Mouse (Mus musculus) heart, postnatal 0 days (tissue): Measurements from ENCODE around the gene Abhd8. TPM values are rescaled to one million over a fixed set of nuclear protein-coding genes. Genes with fewer than 3 reads are reported as not detected.

Experiments
- ATAC-seq: fragments of 200-750 bp; cut with Nextera tagmentation; 2 replicates; pipeline ENCODE4 v1.8.0; 2017; ENCODE audit warnings: low read depth, moderate number of reproducible peaks, moderate library complexity; ENCODE audit not compliant: insufficient read depth
- DNase-seq: peaks from one replicate; pipeline ENCODE4 v3.0.0-alpha.2; 2016; ENCODE audit warnings: low spot score
- H3K27ac ChIP-seq: fragments of 300-500 bp; sonication (generic); 2 replicates; pipeline ENCODE4 v1.5.1; 2014; ENCODE audit warnings: low read depth, mild to moderate bottlenecking
- H3K27me3 ChIP-seq: fragments of 300-500 bp; sonication (generic); 2 replicates; pipeline ENCODE4 v1.6.1; 2014; ENCODE audit warnings: low read length, mixed read lengths; ENCODE audit not compliant: control insufficient read depth, insufficient read depth
- H3K36me3 ChIP-seq: fragments of 300-500 bp; sonication (generic); replicated peaks from 2 replicates; pipeline ENCODE4 v1.6.1; 2014; ENCODE audit warnings: low read length, mixed read lengths; ENCODE audit not compliant: control insufficient read depth, insufficient read depth
- H3K4me1 ChIP-seq: fragments of 300-500 bp; sonication (generic); 2 replicates; pipeline ENCODE4 v1.6.1; 2014; ENCODE audit warnings: antibody characterized with exemption; ENCODE audit not compliant: control insufficient read depth, insufficient read depth
- H3K4me2 ChIP-seq: fragments of 300-500 bp; sonication (generic); 2 replicates; pipeline ENCODE4 v1.6.1; 2014; ENCODE audit warnings: low read depth, mild to moderate bottlenecking, low read length, moderate library complexity
- H3K4me3 ChIP-seq: fragments of 300-500 bp; sonication (generic); 2 replicates; pipeline ENCODE4 v1.5.1; 2014; ENCODE audit warnings: low read depth, low read length
- H3K9ac ChIP-seq: fragments of 300-500 bp; sonication (generic); replicated peaks from 2 replicates; pipeline ENCODE4 v1.6.1; 2014; ENCODE audit warnings: low read depth, low read length, mixed read lengths
- H3K9me3 ChIP-seq: fragments of 300-500 bp; sonication (generic); replicated peaks from 2 replicates; pipeline ENCODE4 v1.6.1; 2016; ENCODE audit warnings: low read length; ENCODE audit not compliant: control insufficient read depth
- CTCF ChIP-seq: IDR thresholded peaks from 2 replicates; pipeline ENCODE4 v1.5.1; 2016; ENCODE audit warnings: antibody characterized with exemption, control low read depth, low read depth
- EP300 ChIP-seq: IDR thresholded peaks from 2 replicates; pipeline ENCODE4 v1.6.1; 2016; ENCODE audit warnings: antibody characterized with exemption, low read depth
- WGBS: fragments of 180-500 bp; shearing (Covaris S2); extraction: QIAGEN DNeasy Blood & Tissue Kit; methylation state at CpG from one replicate; pipeline ENCODE4 v1.1.7; 2014; 5-methylcytosine and 5-hydroxymethylcytosine counted together
- polyA plus RNA-seq: library from polyadenylated mRNA; unstranded; fragments of >200 nt; fragmentation: Nextera tagmentation; extraction: Ambion mirVana; gene quantifications from 2 replicates; pipeline ENCODE4 v1.2.1, GENCODE M21; 2015
- total RNA-seq: library from RNA; depleted of rRNA; stranded (reverse); fragments of >200 nt; gene quantifications from 2 replicates; pipeline ENCODE4 v1.2.3, GENCODE M21; 2014; ENCODE audit warnings: low replicate concordance; rRNA removed

Gene Abhd8
- total and polyA plus RNA-seq, 2 experiments from 2014 or later = 32.8 to 57.7 TPM

- no peaks in the 10 kb centered on the region for H3K9me3 ChIP-seq
- H3K4me3 ChIP-seq = no peak overlapping the region
- H3K27ac ChIP-seq = no peak overlapping the region
- WGBS = 95% methylated on average over 4 of the region's 4 CpGs
- no peak overlapping the region for H3K4me2 ChIP-seq
- ATAC-seq (no peak), DNase-seq (no peak)
- TF ChIP-seq CTCF (no peak), EP300 (no peak)
- peaks cover 11% of the 10 kb centered on the region for H3K4me1 ChIP-seq
- no peak overlapping the region for H3K9ac ChIP-seq
- H3K27me3 ChIP-seq = no peaks in the 10 kb centered on the region
- peaks cover 13% of the 10 kb centered on the region; the same call in 1 of the 2 replicates for H3K36me3 ChIP-seq
These were observed 55.2 kb downstream of the Abhd8 start for GRCm38 (mm10) chr8:71408231-71408630.

GRCm38 (mm10) chr8:71407441-71407840, 56.0 kb downstream of the Abhd8 start:
- no peak for DNase-seq
- H3K9ac ChIP-seq = no peak overlapping the region

More at GRCm38 (mm10) chr8:71407441-71407840, 56.0 kb downstream of the Abhd8 start:
- Histone ChIP-seq H3K4me2 (peak overlapping the region; percentile 91; the same call in 1 of the 2 replicates), H3K27ac (no peak overlapping the region), H3K4me3 (no peak overlapping the region), H3K36me3 (peaks cover 13% of the 10 kb centered on the region; the same call in 1 of the 2 replicates), H3K9me3 (no peaks in the 10 kb centered on the region), H3K4me1 (peaks cover 11% of the 10 kb centered on the region), H3K27me3 (no peaks in the 10 kb centered on the region)
- TF ChIP-seq CTCF (no peak), EP300 (no peak)
- no peak for ATAC-seq
- WGBS = 80% methylated on average over 14 of the region's 14 CpGs

Other genes with a start within 250 kb of the Abhd8 start
- gene Myo9b, start 190.9 kb downstream of the Abhd8 start, total RNA-seq = 35.0 and 40.7 TPM in 2 replicates
- gene Myo9b, start 190.9 kb downstream of the Abhd8 start, polyA plus RNA-seq = 6.7 and 7.1 TPM in 2 replicates
- 50.6 and 53.9 TPM in 2 replicates for gene Haus8, start 190.7 kb downstream of the Abhd8 start, total RNA-seq
- gene Haus8, start 190.7 kb downstream of the Abhd8 start, polyA plus RNA-seq = 58.3 and 64.3 TPM in 2 replicates
- 91.3 and 127 TPM in 2 replicates for gene Use1, start 96.8 kb downstream of the Abhd8 start, total RNA-seq
- gene Use1, start 96.8 kb downstream of the Abhd8 start, polyA plus RNA-seq = 94.8 and 107 TPM in 2 replicates
- 10.2 and 10.6 TPM in 2 replicates for gene Ocel1, start 92.4 kb downstream of the Abhd8 start, total RNA-seq
- 5.7 and 5.9 TPM in 2 replicates for gene Ocel1, start 92.4 kb downstream of the Abhd8 start, polyA plus RNA-seq
- gene Nr2f6, start 81.7 kb downstream of the Abhd8 start, total RNA-seq = 162 and 174 TPM in 2 replicates
- 38.3 and 40.5 TPM in 2 replicates for gene Nr2f6, start 81.7 kb downstream of the Abhd8 start, polyA plus RNA-seq
- 23.9 and 47.3 TPM in 2 replicates for gene Ushbp1, start 67.9 kb downstream of the Abhd8 start, total RNA-seq
- gene Ushbp1, start 67.9 kb downstream of the Abhd8 start, polyA plus RNA-seq = 21.6 and 22.1 TPM in 2 replicates
- 99.2 and 155 TPM in 2 replicates for gene Babam1, start 66.8 kb downstream of the Abhd8 start, total RNA-seq
- gene Babam1, start 66.8 kb downstream of the Abhd8 start, polyA plus RNA-seq = 60.2 and 62.5 TPM in 2 replicates
- gene Ankle1, start 57.6 kb downstream of the Abhd8 start, total RNA-seq = 9.5 and 12.1 TPM in 2 replicates
- gene Ankle1, start 57.6 kb downstream of the Abhd8 start, polyA plus RNA-seq = 4.4 and 5.4 TPM in 2 replicates
- gene Mrpl34, start 1.3 kb upstream of the Abhd8 start, total RNA-seq = 169 and 188 TPM in 2 replicates
- gene Mrpl34, start 1.3 kb upstream of the Abhd8 start, polyA plus RNA-seq = 284 and 320 TPM in 2 replicates
- 73.5 and 89.9 TPM in 2 replicates for gene Dda1, start 5.5 kb upstream of the Abhd8 start, total RNA-seq
- 62.7 and 66.4 TPM in 2 replicates for gene Dda1, start 5.5 kb upstream of the Abhd8 start, polyA plus RNA-seq
- gene Ano8, start 22.3 kb upstream of the Abhd8 start, total RNA-seq = 10.8 and 15.0 TPM in 2 replicates
- gene Ano8, start 22.3 kb upstream of the Abhd8 start, polyA plus RNA-seq = 0.74 and 0.93 TPM in 2 replicates
- 21.1 and 36.7 TPM in 2 replicates for gene Gtpbp3, start 24.4 kb upstream of the Abhd8 start, total RNA-seq
- gene Gtpbp3, start 24.4 kb upstream of the Abhd8 start, polyA plus RNA-seq = 10.3 and 11.3 TPM in 2 replicates
- gene Plvap, start 48.1 kb upstream of the Abhd8 start, total RNA-seq = 51.6 and 95.2 TPM in 2 replicates
- gene Plvap, start 48.1 kb upstream of the Abhd8 start, polyA plus RNA-seq = 63.4 and 64.8 TPM in 2 replicates
- gene Ccdc194, start 62.1 kb upstream of the Abhd8 start, total RNA-seq = 1.1 TPM in 1 of 2 replicates, not detected in the other
- 0.12 and 0.14 TPM in 2 replicates for gene Ccdc194, start 62.1 kb upstream of the Abhd8 start, polyA plus RNA-seq
- gene Bst2, start 73.8 kb upstream of the Abhd8 start, total RNA-seq = 101 and 109 TPM in 2 replicates
- 42.9 and 43.3 TPM in 2 replicates for gene Bst2, start 73.8 kb upstream of the Abhd8 start, polyA plus RNA-seq
- gene Mvb12a, start 79.3 kb upstream of the Abhd8 start, total RNA-seq = 47.6 and 61.5 TPM in 2 replicates
- 54.4 and 55.3 TPM in 2 replicates for gene Mvb12a, start 79.3 kb upstream of the Abhd8 start, polyA plus RNA-seq
- 0.08 TPM in 1 of 2 replicates, not detected in the other for gene Tmem221, start 95.2 kb upstream of the Abhd8 start, total RNA-seq
- 0.23 and 0.37 TPM in 2 replicates for gene Tmem221, start 95.2 kb upstream of the Abhd8 start, polyA plus RNA-seq
- 0.50 TPM in 1 of 2 replicates, not detected in the other for gene Nxnl1, start 102.9 kb upstream of the Abhd8 start, total RNA-seq
- 0.12 TPM in 2 replicates for gene Nxnl1, start 102.9 kb upstream of the Abhd8 start, polyA plus RNA-seq
- gene Slc27a1, start 105.2 kb upstream of the Abhd8 start, total RNA-seq = 68.4 and 178 TPM in 2 replicates
- gene Slc27a1, start 105.2 kb upstream of the Abhd8 start, polyA plus RNA-seq = 62.1 and 68.5 TPM in 2 replicates
- 333 and 425 TPM in 2 replicates for gene Pgls, start 128.5 kb upstream of the Abhd8 start, total RNA-seq
- gene Pgls, start 128.5 kb upstream of the Abhd8 start, polyA plus RNA-seq = 210 and 212 TPM in 2 replicates
- gene Fam129c, start 134.0 kb upstream of the Abhd8 start, total RNA-seq = 0.04 and 12.6 TPM in 2 replicates
- 0.59 and 1.6 TPM in 2 replicates for gene Fam129c, start 134.0 kb upstream of the Abhd8 start, polyA plus RNA-seq
- gene Colgalt1, start 147.3 kb upstream of the Abhd8 start, total RNA-seq = 84.1 and 108 TPM in 2 replicates
- 32.7 and 35.4 TPM in 2 replicates for gene Colgalt1, start 147.3 kb upstream of the Abhd8 start, polyA plus RNA-seq
- 0.57 and 1.2 TPM in 2 replicates for gene Unc13a, start 208.1 kb upstream of the Abhd8 start, total RNA-seq
- 0.51 and 0.60 TPM in 2 replicates for gene Unc13a, start 208.1 kb upstream of the Abhd8 start, polyA plus RNA-seq
- gene Jak3, start 212.6 kb upstream of the Abhd8 start, total RNA-seq = 14.6 and 16.9 TPM in 2 replicates
- 5.7 and 5.8 TPM in 2 replicates for gene Jak3, start 212.6 kb upstream of the Abhd8 start, polyA plus RNA-seq
- not detected in 2 replicates for gene Insl3, start 225.6 kb upstream of the Abhd8 start, total RNA-seq
- gene Insl3, start 225.6 kb upstream of the Abhd8 start, polyA plus RNA-seq = 1.5 and 2.4 TPM in 2 replicates
- gene B3gnt3, start 238.1 kb upstream of the Abhd8 start, total RNA-seq = 8.7 TPM in 2 replicates
- gene B3gnt3, start 238.1 kb upstream of the Abhd8 start, polyA plus RNA-seq = 6.4 TPM in 2 replicates